Mouse (Mus musculus): ENCODE data around the gene 9430007A20Rik. TPM values are rescaled to one million over a fixed set of nuclear protein-coding genes. Genes with fewer than 3 reads are reported as not detected.

9430007A20Rik gene
- polyA plus RNA-seq, 1 experiment from 2014 or later: not detected

Other genes with a start within 250 kb of the 9430007A20Rik start
- gene Pramel5, start 239.3 kb upstream of the 9430007A20Rik start, polyA plus RNA-seq (2016; fragmentation: Nextera tagmentation; extraction: Ambion mirVana): not detected in 2 replicates
- gene Gm13128, start 189.6 kb upstream of the 9430007A20Rik start, polyA plus RNA-seq (2016; fragmentation: Nextera tagmentation; extraction: Ambion mirVana): not detected in 2 replicates
- not detected in 2 replicates for gene Gm13119, start 161.9 kb upstream of the 9430007A20Rik start, polyA plus RNA-seq (2016; fragmentation: Nextera tagmentation; extraction: Ambion mirVana)
- not detected in 2 replicates for gene Pramef20, start 141.9 kb upstream of the 9430007A20Rik start, polyA plus RNA-seq (2016; fragmentation: Nextera tagmentation; extraction: Ambion mirVana)
- gene Pramef12, start 111.4 kb upstream of the 9430007A20Rik start, polyA plus RNA-seq (2016; fragmentation: Nextera tagmentation; extraction: Ambion mirVana): 0.06 and 0.12 TPM in 2 replicates
- gene 1700012P22Rik, start 81.0 kb upstream of the 9430007A20Rik start, polyA plus RNA-seq (2016; fragmentation: Nextera tagmentation; extraction: Ambion mirVana): not detected in 2 replicates
- gene Gm9944, start 66.5 kb upstream of the 9430007A20Rik start, polyA plus RNA-seq (2016; fragmentation: Nextera tagmentation; extraction: Ambion mirVana): not detected in 2 replicates
- not detected in 2 replicates for gene Aadacl3, start 56.1 kb upstream of the 9430007A20Rik start, polyA plus RNA-seq (2016; fragmentation: Nextera tagmentation; extraction: Ambion mirVana)
- not detected in 2 replicates for gene Gm13124, start 45.3 kb downstream of the 9430007A20Rik start, polyA plus RNA-seq (2016; fragmentation: Nextera tagmentation; extraction: Ambion mirVana)
- not detected in 2 replicates for gene Aadacl4, start 93.9 kb downstream of the 9430007A20Rik start, polyA plus RNA-seq (2016; fragmentation: Nextera tagmentation; extraction: Ambion mirVana)
- not detected in 2 replicates for gene Gm436, start 166.5 kb downstream of the 9430007A20Rik start, polyA plus RNA-seq (2016; fragmentation: Nextera tagmentation; extraction: Ambion mirVana)
- not detected in 2 replicates for gene Gm13178, start 201.6 kb downstream of the 9430007A20Rik start, polyA plus RNA-seq (2016; fragmentation: Nextera tagmentation; extraction: Ambion mirVana)